Mouse (Mus musculus) adipocyte (in vitro differentiated cells): ENCODE results near the gene 1700028J19Rik.

Experiments
- DNase-seq: peaks from one replicate; pipeline ENCODE4 v3.0.0-alpha.2; 2016; ENCODE audit warnings: low spot score

Gene 1700028J19Rik

DNA sequence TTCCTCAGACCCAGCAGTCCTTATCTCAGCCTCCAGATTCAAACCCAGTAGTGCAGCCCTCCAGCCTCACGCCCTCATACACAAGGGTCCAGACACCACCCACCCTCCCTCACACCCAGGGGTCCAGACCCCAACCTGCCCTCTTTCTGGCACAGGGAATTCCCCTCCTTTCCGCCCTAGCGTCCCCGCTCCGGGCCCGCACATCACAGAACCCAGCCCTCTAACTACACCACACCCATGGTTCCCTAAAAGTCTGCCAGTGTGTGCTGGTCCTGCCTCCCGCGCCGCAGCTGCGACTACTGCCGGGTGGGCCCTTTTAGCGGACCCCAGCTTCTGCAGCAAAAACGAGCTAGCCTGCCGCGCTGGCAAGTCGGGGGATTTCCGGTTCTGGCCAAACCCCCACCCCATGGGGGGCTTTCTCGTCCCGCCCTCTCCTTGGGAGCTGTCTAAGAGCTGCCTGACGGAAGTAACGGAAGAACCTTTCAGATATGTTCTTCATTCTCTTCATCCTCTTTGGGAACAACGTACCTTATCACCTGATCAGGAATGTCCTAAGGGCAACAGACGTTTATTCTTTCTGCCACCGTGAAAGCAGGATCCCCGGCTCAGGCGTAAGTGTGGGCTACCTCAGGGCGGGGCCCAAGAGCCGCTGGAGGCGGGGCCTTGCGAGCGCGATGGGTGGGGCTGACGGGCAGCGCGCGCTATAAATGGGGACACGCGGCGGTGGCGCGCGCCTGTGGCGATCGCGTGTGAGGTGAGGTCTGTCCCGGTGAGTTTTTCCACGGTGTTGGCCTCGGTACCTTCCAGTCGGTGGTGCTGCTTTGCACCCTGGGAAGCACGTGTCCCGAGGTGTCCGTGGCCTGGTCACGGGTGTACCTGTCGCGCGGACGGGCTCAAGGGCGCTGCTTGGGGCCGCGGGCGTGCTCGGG, at the start of gene 1700028J19Rik, which contains the start of gene 2410002F23Rik:
Gene 1700028J19Rik, minus strand, starts transcription at position 641 of the 929 bp plus-strand sequence.
Gene 2410002F23Rik, plus strand, starts transcription at position 668 of the 929 bp plus-strand sequence.
- peak; percentile 86 for DNase-seq

DNA sequence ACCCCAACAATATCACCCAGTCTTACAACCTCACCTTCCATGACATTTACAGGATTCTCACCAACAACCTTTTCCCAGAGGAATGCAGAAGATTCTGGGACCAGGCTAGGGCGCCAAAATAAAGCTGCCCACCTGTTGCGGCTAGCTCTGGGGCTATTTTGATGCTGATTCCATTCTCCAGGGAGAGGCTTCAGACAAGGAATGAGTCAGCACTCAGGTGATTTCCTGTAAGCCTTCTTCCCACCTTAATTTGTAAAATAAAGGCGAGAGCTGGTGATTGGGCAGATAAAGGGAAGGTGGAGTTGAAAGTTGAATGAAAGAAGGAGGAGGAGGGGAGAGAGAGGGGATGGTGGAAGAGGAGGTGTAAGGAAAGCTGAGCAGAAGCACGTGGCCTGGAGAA, 44.9 kb upstream of the 1700028J19Rik start:
- no peak for DNase-seq

DNA sequence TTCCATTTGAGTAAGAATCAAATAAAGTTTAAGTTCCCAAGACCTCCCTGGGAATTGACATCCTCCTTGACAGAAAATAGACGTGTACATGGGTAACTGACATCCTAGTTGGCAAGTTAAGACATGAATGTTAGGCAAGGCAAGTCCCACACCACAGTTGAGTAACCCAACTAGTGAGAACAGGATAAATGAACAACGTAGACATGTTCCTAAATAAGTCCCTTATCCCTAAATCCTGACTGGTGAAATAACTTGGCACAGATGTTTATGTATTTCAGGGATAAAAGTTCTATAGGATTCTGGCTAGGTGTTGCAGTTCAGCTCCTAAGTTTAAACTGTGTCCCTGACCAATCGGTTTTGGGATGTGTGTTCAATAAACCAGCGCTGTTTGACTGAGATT, 44.5 kb upstream of the 1700028J19Rik start:
- peak; percentile 5 for DNase-seq

GRCm38 (mm10) chr7:44287760-44288159, 41.3 kb upstream of the 1700028J19Rik start:
- no peak for DNase-seq

GRCm38 (mm10) chr7:44281586-44281985, 35.1 kb upstream of the 1700028J19Rik start:
- DNase-seq, result no peak

DNA sequence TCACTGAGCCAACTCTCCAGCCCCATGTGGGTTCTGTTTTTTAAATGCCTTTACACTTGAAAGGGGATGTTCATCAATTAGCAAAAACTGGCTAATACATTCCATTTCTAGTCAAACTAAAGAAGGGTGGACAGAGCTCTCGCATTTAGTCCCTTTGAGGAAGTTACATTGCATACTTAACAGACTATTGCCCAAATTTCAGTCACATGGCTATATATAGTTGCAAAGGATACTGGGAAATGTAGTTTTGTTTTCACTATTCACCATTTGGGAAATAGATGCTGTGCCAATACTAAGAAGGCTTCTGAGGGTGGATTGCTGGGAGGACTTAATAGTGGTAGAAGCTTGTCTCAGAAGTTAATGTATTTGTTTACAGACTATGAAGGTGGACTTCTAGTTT, 34.5 kb upstream of the 1700028J19Rik start:
- DNase-seq, result no peak

- no peak for DNase-seq
These were observed 30.7 kb upstream of the 1700028J19Rik start for GRCm38 (mm10) chr7:44277250-44277622.

- DNase-seq, result no peak
These were observed 30.2 kb upstream of the 1700028J19Rik start for GRCm38 (mm10) chr7:44276461-44277249.

GRCm38 (mm10) chr7:44275546-44275945, 29.1 kb upstream of the 1700028J19Rik start:
- DNase-seq, result no peak

- DNase-seq, result no peak
These were observed 27.6 kb upstream of the 1700028J19Rik start for GRCm38 (mm10) chr7:44274096-44274495.

DNA sequence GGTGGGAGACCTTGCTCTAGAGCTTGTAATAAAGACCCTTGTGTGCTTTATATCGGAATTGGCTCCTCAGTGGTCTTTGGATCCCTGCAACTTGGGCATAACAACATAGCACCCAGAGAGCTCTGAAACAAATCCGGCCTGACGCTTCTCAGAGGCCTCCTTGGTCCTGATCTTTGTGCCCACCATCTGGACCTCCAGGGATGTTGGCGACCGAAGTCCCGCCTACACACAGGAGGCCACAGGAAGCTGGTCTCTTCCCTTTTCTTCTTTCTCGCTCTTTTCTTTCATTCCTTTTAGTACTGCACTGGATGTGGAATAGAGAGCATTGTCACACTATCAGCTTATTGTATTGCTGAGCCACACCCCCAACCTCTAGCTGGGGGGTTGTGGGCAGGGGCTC, 27.0 kb upstream of the 1700028J19Rik start:
- DNase-seq, result no peak

- no peak for DNase-seq
These were observed 26.1 kb upstream of the 1700028J19Rik start for GRCm38 (mm10) chr7:44272546-44272945.

GRCm38 (mm10) chr7:44271309-44271708, 24.8 kb upstream of the 1700028J19Rik start:
- DNase-seq, result peak; percentile 75

DNA sequence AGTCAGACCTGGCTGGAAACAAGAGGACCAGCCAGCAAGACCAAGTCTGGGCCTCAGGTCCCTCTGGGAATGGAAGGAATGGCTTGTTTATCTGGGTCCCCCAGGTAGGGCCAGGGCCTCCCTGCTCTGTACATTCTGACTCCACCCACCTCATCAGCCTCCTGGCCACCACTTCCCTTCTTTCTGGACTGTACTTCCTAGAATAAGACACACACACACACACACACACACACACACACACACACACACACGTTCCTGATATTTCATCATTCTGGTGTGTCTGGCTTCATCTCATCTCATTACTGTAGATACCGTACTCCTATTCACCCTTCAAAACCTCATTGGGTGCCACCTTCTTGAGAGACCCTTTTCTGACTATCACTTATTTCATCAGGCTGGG, 22.9 kb upstream of the 1700028J19Rik start:
- no peak for DNase-seq

GRCm38 (mm10) chr7:44268117-44268516, 21.6 kb upstream of the 1700028J19Rik start:
- no peak for DNase-seq

DNA sequence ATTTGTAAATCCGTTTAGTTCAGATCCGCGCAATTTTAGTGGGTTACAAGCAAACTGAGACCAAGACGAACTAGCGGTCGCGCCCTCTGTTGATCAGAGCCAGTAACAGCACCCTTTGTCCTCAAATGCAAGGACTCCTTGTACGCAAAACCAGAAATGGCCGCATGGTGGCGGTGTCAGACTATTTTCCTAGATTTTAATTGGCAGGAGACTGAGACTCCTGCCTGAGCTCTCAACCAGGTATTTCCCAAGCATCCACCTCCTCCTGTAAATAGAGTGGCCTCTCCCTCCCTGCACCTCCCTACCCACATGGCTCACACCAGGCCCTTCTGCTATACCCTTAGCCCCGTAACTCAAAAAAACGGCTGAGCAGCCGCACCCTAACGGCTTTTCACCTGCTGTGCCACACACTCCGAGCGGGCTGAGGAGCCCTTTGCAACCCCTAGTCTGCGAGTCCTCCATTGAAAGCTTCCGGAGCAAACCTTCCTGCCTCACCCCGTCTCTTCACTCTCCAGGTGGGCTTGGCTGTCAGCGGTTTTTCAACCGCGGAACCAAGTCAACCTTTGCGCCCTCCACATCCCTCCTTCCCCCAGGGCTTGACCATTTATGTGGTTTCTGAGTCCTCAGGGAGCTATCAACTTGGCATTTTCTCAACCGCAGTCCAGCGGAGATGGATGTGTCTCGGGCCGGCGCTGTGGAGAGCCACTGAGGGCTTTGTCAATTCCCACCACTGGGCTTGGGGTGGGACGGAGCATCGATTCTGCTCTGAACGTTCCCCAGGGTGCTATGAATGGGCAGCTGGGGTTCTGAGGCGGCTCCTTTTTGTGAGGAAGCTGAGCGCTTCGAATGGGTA, 16.5 kb upstream of the 1700028J19Rik start:
- DNase-seq, result peak; percentile 92

GRCm38 (mm10) chr7:44261147-44261546, 14.7 kb upstream of the 1700028J19Rik start, which contains the start of gene Gm15517:
Gm15517 (plus strand) TSS chr7:44261447.
- DNase-seq, result no peak

GRCm38 (mm10) chr7:44260410-44260809, 13.9 kb upstream of the 1700028J19Rik start:
- DNase-seq, result no peak

DNA sequence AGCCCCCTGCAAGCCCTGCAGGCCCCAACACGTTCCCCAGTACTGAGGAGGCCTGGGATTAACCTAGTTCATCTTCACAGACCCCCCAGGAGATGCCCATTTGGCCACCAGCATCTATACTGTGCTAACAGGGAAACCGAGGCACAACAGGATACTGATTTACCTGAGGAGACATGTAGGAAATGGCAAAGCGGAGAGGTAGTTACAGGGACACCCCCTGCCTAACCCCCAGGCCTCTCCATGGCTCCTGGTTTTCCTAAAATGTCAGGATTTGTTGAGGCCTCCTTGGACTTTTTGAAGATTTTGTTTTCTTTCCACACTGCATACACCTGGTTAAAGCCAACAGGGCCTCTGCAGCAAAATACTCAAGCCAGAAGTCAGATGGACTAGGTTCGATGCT, 10.8 kb upstream of the 1700028J19Rik start, which contains the start of gene Acp4:
Gene Acp4, minus strand, starts transcription at position 101 of the 400 bp plus-strand sequence.
- no peak for DNase-seq

GRCm38 (mm10) chr7:44254930-44255329, 8.4 kb upstream of the 1700028J19Rik start:
- DNase-seq, result no peak

DNA sequence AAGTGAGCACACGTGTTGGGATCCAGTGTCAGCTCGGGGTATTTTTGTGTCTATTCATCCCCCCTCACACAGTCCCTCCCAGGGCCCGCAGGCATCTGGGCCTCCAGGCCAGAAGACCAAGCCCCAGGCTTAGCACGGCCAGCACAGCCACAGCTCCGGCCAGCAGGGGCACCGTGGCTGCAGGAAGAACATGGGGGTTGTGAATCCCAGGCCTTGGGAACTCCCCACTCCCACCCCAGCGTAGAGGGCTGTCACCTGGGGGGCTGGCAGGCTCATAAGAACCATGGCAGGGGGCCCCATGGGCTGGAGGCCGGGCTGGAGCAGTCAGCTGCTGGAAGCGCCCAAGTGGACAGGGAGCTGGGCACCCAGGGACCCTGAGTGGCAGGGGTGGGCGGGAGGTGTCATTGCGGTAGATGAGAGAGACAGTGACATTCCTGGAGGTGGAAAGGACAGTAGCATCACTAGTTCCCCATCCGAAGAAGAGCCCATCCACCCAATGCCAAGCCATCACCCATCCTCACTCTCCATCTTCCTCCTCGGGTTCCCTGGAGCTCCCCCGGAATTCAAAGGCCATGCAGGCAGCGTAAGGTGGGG, 6.6 kb upstream of the 1700028J19Rik start:
- no peak for DNase-seq
